Mouse (Mus musculus) thymus, adult 2 months (tissue): ENCODE data around the gene Gstp2. TPM values are rescaled to one million over a fixed set of nuclear protein-coding genes. Genes with fewer than 3 reads are reported as not detected.
"Not testable (repeated sequence)": the region's sequence is repeated elsewhere in the genome, so short reads cannot be mapped to it uniquely, and the experiment has no call there.

Experiments
- DNase-seq: peaks from one replicate; pipeline ENCODE4 v3.0.0; 2021
- H3K27ac ChIP-seq: fragments of 200-500 bp; 2 replicates; pipeline ENCODE4 v1.5.1; 2012; ENCODE audit warnings: low read length, control low read depth; ENCODE audit not compliant: control insufficient read depth, insufficient read depth
- H3K27me3 ChIP-seq: fragments of 200-500 bp; 2 replicates; pipeline ENCODE4 v1.6.1; 2012; ENCODE audit warnings: mild to moderate bottlenecking, low read length, moderate library complexity, mixed read lengths; ENCODE audit not compliant: control insufficient read depth, insufficient read depth
- H3K36me3 ChIP-seq: fragments of 200-500 bp; 2 replicates; pipeline ENCODE4 v1.6.1; 2012; ENCODE audit warnings: mild to moderate bottlenecking, low read length, moderate library complexity; ENCODE audit not compliant: control insufficient read depth, insufficient read depth
- H3K4me1 ChIP-seq: fragments of 200-500 bp; replicated peaks from 2 replicates; pipeline ENCODE4 v1.6.1; 2012; ENCODE audit warnings: low read length; ENCODE audit not compliant: control insufficient read depth, insufficient read depth
- H3K4me3 ChIP-seq: fragments of 200-500 bp; 2 replicates; pipeline ENCODE4 v1.5.1; 2012; ENCODE audit warnings: mild to moderate bottlenecking, low read length, control low read depth, moderate library complexity; ENCODE audit not compliant: control insufficient read depth, insufficient read depth
- CTCF ChIP-seq: fragments of 200-500 bp; IDR thresholded peaks from 2 replicates; pipeline ENCODE4 v1.5.1; 2012; ENCODE audit warnings: mild to moderate bottlenecking, control low read depth, low read length, moderate library complexity, borderline replicate concordance; ENCODE audit not compliant: control insufficient read depth, poor library complexity, insufficient read depth; ENCODE audit errors: extremely low read depth
- POLR2A ChIP-seq: fragments of 200-500 bp; IDR thresholded peaks from 2 replicates; pipeline ENCODE4 v1.6.1; 2012; ENCODE audit warnings: mild to moderate bottlenecking, low read length, control low read depth, moderate library complexity; ENCODE audit not compliant: control insufficient read depth, poor library complexity, insufficient read depth; ENCODE audit errors: extremely low read depth
- WGBS: fragments of 180-500 bp; shearing (Covaris S2); methylation state at CpG from one replicate; pipeline ENCODE4 v1.1.7; 2018; 5-methylcytosine and 5-hydroxymethylcytosine counted together
- polyA plus RNA-seq: library from polyadenylated mRNA; depleted of rRNA; stranded (reverse); fragments of >200 nt; gene quantifications from 2 replicates; pipeline ENCODE4 v1.2.3, GENCODE M21; 2012

Gstp2 gene
- polyA plus RNA-seq, 1 experiment: 48.8 TPM

- WGBS: 58% methylated on average over 10 of the region's 10 CpGs
- no peaks in the 10 kb centered on the region for H3K36me3 ChIP-seq
- no peak overlapping the region for H3K27ac ChIP-seq
- H3K4me3 ChIP-seq: no peak overlapping the region
- TF ChIP-seq POLR2A: no peak
- peak; percentile 80; the same call in 1 of the 2 replicates for TF ChIP-seq CTCF
- 0 out of 2 replicates have a peak, but pooled peaks cover 5% of the 10 kb centered on the region for H3K4me1 ChIP-seq
- no peaks in the 10 kb centered on the region for H3K27me3 ChIP-seq
- peak; percentile 79 for DNase-seq
Measured at GRCm38 (mm10) chr19:4051741-4052515, 6.1 kb upstream of the Gstp2 start.

GRCm38 (mm10) chr19:4051016-4051415, 5.2 kb upstream of the Gstp2 start:
- Histone ChIP-seq H3K4me1 (0 out of 2 replicates have a peak, but pooled peaks cover under 1% of the 10 kb centered on the region), H3K36me3 (no peaks in the 10 kb centered on the region), H3K27ac (no peak overlapping the region), H3K27me3 (no peaks in the 10 kb centered on the region), H3K4me3 (no peak overlapping the region)
- no peak for DNase-seq
- WGBS: 95% methylated on average over 5 of the region's 5 CpGs
- no peak for TF ChIP-seq CTCF
- no peak for TF ChIP-seq POLR2A

- H3K36me3 ChIP-seq, H3K4me1 ChIP-seq, DNase-seq, H3K4me3 ChIP-seq, H3K27ac ChIP-seq, H3K27me3 ChIP-seq: not testable (repeated sequence)
- 79% methylated on average over 5 of the region's 5 CpGs for WGBS
Measured at GRCm38 (mm10) chr19:4049069-4049468, 3.2 kb upstream of the Gstp2 start.

GRCm38 (mm10) chr19:4047859-4048258, 2.0 kb upstream of the Gstp2 start:
- H3K4me3 ChIP-seq: no peak overlapping the region
- peak; percentile 81 for DNase-seq
- H3K36me3 ChIP-seq: no peaks in the 10 kb centered on the region
- no peak for TF ChIP-seq CTCF
- no peak for TF ChIP-seq POLR2A
- no peak overlapping the region for H3K27ac ChIP-seq
- H3K27me3 ChIP-seq: no peaks in the 10 kb centered on the region
- 0 out of 2 replicates have a peak, but pooled peaks cover 3% of the 10 kb centered on the region for H3K4me1 ChIP-seq
- 19% methylated on average over 4 of the region's 4 CpGs for WGBS

GRCm38 (mm10) chr19:4046866-4047254, 1.0 kb upstream of the Gstp2 start:
- Histone ChIP-seq H3K27ac (no peak overlapping the region), H3K27me3 (no peaks in the 10 kb centered on the region), H3K36me3 (no peaks in the 10 kb centered on the region), H3K4me1 (0 out of 2 replicates have a peak, but pooled peaks cover 3% of the 10 kb centered on the region), H3K4me3 (no peak overlapping the region)
- TF ChIP-seq POLR2A (no peak), CTCF (no peak)
- 83% methylated on average over 8 of the region's 8 CpGs for WGBS
- DNase-seq: no peak

GRCm38 (mm10) chr19:4044109-4044508, 1.7 kb downstream of the Gstp2 start:
- WGBS: 36% methylated on average over 5 of the region's 5 CpGs
- DNase-seq, H3K4me3 ChIP-seq, H3K36me3 ChIP-seq, H3K4me1 ChIP-seq, H3K27ac ChIP-seq, H3K27me3 ChIP-seq: not testable (repeated sequence)

- no peak for DNase-seq
- no peaks in the 10 kb centered on the region for H3K27me3 ChIP-seq
- no peak overlapping the region for H3K4me3 ChIP-seq
- TF ChIP-seq CTCF: no peak
- no peak for TF ChIP-seq POLR2A
- H3K27ac ChIP-seq: no peak overlapping the region
- peaks cover 11% of the 10 kb centered on the region for H3K4me1 ChIP-seq
- WGBS: 90% methylated on average over 14 of the region's 14 CpGs
- no peaks in the 10 kb centered on the region for H3K36me3 ChIP-seq
Measured at GRCm38 (mm10) chr19:4042124-4042523, 3.7 kb downstream of the Gstp2 start.

- peaks cover 15% of the 10 kb centered on the region for H3K4me1 ChIP-seq
- DNase-seq, H3K4me3 ChIP-seq, H3K27me3 ChIP-seq, H3K27ac ChIP-seq, H3K36me3 ChIP-seq: not testable (repeated sequence)
- WGBS: 99% methylated on average over 4 of the region's 4 CpGs
Measured at GRCm38 (mm10) chr19:4041500-4041899, 4.3 kb downstream of the Gstp2 start.

GRCm38 (mm10) chr19:4040941-4041340, 4.9 kb downstream of the Gstp2 start:
- H3K27ac ChIP-seq, DNase-seq, H3K36me3 ChIP-seq, H3K4me3 ChIP-seq, H3K27me3 ChIP-seq: not testable (repeated sequence)
- 82% methylated on average over 5 of the region's 5 CpGs for WGBS
- H3K4me1 ChIP-seq: peaks cover 18% of the 10 kb centered on the region
